Mouse (Mus musculus) testis, postnatal 10 days (tissue): ENCODE measurements around the gene Lrwd1.
"Not testable (repeated sequence)": the region's sequence is repeated elsewhere in the genome, so short reads cannot be mapped to it uniquely, and the experiment has no call there.

Experiments used
- DNase-seq: peaks from one replicate; pipeline ENCODE4 v3.0.0; 2021; ENCODE audit warnings: low spot score

Gene Lrwd1

DNA sequence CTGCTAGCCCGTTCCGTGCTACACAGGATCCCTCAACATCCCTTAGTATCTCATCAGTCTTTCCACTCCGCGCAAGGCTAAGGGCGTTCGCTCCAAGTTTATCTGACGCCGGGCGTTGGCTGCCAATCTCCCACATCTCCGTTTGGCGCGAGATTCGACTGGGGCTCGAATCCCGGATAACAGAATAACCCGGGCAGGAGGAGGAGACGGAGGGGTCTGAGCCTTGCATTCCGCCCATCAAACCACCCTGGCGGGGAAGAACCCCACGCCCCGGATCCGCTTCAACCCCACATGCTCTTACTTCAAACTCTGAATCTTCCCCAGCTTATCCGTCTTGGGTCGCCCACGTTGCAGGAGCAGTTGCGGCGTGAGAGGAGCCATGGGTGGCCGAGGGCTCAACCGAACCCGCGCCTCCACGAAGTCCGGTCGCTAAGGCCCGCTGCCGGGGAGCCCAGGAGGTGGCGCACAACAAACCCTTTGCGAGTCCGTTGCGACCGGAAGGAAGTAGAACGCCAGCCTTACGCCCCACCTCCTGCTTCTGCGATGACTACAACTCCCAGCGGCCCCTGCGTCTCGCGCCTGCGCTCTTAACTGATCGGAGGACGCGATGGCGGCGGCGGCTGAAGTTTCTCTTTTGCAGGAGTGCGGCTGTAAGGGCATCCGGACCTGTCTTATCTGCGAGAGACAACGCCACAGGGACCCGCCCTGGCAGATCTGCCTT is at the start of gene Lrwd1, which contains the start of gene Alkbh4:
Lrwd1 (minus strand) TSS at position 504 of the 721 bp plus-strand sequence.
Alkbh4 (plus strand) TSS at position 576 of the 721 bp plus-strand sequence.
- peak; percentile 97 for DNase-seq

DNA sequence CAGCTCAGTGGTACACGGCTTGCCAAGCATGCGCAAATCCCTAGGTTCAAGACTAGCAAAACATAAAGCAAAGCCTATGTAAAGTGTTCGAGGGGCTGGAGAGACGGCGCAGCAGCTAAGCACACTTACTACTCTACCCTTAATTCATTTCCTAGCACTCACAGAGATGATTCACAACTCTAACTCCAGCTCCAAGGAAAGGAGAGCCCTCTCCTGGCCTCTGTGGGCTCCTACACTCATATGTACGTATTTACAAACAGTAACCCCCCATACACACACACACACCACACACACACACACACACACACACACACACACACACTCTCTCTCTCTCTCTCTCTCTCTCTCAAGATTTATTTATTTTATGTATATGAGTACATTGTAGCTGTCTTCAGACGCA is 47.9 kb upstream of the Lrwd1 start:
- no peak for DNase-seq

DNA sequence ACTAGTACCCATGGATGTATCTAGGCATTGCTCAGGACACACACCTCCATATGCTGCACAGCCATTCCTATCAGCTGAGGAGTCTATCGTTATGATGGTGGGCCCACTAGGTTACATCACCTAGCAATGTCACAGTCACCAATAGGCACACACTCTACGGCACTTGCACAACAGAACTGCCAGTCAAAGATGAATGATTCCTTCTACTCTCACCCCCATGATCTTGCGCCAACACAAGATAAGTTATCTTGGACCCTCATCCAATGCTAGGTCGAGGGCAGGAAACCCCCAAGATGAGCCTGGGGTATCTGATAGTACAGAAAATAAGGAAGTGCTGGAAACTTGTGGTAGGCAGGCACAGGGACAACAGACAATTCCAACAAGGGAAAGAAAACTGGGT is 47.0 kb upstream of the Lrwd1 start:
- no peak for DNase-seq

DNA sequence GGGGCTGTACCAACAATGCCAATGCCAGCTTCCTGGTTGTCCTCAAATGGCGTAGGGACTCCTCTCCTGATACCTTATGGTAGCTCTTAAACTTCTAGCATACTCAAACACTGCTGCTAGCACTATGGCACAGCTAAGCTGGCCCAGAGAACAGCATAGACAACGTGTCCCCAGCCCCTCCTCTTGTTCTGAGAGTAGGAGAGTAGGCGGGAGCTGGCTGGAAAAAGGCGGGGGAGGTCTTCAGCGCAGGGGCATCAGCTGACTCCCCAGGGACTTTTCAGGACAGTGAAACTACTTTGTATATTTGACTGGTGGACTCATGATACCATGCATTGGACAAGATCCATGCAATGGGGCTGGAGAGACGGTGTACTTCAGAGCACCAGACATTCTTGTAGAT is 46.2 kb upstream of the Lrwd1 start:
- no peak for DNase-seq

DNA sequence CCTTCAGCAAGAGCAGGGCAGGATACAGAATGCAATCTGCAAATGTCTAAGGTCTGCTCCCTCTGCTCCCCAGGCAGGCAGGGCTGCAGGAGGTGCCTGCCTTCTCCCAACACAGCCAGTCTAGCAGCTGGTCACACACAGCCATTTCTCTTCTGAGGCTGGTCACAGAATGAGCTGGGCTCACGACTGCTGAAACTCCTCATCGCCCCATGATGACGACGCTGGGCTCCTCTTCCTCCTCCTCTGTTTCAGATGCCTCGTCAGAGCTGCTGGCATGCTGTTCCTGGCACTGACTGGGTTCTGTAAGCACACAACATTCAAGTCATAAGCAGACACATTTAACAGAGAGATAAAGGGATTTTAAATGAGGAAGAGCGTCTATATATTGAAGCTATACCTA is 45.3 kb upstream of the Lrwd1 start:
- DNase-seq = no peak

DNA sequence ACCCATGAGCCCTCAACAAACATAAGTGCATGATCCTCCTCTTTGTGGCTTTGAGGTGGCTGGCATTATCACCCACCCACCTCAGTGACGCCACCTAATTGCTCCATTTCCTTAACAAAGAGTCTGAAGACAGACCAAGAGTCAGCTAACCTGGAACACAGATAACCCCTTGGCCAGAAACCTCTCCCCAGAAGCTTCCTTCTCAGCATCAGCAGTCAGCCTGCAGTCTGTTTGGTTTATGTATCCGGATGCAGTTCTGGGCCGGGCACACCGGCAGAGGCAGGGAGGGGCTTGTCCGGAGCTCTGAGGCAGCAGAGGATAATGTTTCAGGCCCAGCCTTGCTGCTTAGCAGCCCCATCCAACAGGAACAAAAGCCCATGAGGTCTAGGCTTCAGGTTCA is 43.7 kb upstream of the Lrwd1 start:
- DNase-seq = no peak

DNA sequence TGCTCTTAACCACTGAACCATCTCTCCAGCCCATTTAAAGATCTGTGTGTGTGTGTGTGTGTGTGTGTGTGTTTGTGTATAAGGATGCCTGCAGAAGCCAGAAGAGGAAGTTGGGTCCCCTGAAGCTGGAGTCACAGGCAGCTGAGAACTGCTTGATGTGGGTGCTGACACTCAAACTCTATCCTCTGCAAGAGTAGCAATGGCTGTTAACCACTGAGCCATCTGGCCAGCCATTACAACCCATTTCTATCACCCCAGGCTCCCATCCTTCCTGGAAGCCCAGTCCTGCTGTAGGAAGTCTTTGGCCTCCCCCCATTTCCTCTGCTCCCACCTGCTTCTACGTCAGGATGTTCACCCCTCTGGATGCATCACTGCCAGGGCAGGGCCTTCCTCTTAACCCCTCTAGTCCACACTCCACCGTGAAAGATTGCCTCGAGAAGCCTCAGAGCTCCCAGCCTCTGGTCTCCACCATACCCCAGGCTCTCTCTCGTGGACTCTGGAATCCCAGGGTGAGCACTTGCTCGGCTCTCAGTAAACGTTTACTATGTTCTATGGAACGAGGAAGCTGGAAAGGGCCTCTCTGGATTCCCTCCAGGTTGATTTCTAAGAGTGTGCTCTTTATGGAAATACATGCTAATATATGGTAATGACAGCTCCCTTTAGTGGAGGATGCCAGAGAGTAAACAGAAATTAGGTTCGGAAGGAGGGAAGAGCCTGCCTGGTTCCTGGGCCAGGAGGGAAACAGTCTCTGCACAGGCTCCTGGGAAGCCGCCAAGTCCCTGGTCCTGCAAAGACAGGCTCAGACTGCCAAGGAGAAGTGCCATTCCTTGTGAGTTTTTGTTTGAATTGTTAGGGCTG is 38.0 kb upstream of the Lrwd1 start:
- DNase-seq = peak; percentile 65

DNA sequence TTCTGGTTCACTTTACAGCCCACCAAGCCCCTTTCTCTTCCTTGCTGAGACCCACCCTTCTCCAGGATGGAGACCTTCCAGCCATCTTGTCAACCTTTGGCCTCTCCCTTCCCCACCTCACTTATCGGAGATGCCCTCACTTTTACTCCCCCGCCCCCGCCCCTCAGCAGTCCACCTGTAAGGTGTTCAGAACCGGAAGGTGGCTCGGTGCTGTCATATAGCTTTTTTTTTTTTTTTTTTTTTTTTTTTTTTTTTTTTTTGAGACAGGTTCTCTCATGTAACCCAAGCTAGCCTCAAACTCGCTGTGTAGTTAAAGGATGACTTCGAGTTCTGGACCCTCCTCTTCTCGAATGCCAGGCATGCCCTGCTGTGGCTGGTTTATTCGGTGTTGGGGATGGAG is 37.1 kb upstream of the Lrwd1 start:
- no peak for DNase-seq

DNA sequence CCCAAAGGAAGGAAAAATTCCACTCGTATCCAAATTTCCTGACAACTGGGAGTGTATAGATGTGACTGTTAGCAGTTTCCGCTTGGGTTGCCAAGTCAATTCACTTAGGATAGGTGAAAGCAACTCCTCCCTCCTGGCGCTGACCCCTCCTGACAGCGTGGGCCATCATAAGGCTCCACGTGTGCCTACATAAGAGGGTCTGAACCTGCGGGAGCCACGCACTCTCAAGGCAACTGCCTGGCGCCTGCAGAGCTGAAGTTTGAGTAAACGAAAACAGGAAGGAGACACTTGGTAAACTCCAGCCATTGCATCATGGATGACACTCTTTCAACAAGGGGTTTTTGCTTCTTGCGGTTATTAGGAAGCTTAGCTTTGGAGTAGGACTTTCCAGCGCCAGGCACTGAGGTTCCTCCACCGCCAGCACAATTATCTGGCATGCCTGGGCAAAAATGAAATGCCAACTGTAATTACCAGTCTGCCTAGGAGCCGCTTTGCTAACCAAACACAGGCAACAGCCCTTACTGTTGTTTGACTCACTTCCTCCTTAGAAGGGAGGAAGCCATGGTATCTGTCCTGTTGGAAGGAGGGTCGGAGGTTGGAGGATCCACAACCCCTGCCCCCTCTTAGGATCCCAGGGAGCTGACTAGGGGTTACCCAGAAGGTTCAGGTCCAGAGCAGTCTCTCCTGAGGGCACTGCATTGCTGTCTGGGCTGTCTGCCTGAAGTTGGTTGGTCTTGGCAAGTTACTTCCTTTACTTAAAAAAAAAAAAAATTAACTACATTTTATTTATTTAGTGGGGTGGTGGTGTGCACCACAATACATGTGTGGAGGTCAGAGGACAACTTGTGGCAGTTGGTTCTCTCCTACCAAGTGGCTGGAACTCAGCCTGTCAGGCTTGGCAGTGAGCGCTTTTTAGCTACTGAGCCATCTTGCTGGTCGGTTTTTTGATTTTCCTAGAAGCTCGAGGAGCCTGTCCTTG is 35.8 kb upstream of the Lrwd1 start:
- DNase-seq = no peak

DNA sequence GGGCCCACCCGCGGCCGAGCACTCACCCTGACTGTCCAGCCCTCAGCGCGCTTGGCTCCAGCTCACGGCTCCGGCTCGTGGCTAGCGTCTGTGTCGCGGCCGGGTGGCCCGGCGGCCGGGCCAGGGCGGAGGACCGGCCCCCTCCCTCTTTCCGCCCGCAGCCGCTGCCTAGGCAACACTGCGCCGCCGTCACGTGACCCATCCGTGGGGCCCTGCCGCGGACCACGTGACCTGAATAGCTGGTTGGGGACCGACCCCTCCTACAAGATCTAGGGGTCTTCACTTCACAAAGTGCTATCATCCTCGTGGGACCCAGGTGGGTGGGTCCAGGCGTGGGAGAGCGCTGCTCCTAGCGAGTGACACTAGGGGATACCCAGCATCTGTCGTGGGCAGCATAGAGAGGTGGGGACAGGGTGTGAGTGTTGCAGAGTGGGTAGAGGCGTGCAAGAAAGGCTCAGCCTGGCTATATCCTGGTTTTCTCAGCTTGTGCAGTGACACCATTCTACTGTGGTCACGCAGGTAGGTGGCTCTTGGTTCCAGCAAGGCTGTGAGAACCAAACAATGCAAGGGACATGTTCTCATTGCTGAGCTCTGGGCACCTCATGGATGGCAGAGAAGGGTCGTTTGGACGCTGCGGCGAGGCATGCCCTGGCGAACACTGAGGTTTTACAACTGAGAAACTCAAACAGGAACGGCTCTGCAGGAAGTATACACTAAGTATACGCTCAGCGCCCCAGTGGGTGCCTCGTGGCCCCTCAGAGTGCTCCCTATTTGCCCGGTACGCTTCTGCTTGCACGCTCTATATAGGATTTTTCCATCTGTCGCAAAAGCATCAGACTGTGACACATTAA is 34.9 kb upstream of the Lrwd1 start, which contains the start of gene Orai2:
Orai2 (minus strand) TSS at position 202 of the 851 bp plus-strand sequence.
- DNase-seq = peak; percentile 87

DNA sequence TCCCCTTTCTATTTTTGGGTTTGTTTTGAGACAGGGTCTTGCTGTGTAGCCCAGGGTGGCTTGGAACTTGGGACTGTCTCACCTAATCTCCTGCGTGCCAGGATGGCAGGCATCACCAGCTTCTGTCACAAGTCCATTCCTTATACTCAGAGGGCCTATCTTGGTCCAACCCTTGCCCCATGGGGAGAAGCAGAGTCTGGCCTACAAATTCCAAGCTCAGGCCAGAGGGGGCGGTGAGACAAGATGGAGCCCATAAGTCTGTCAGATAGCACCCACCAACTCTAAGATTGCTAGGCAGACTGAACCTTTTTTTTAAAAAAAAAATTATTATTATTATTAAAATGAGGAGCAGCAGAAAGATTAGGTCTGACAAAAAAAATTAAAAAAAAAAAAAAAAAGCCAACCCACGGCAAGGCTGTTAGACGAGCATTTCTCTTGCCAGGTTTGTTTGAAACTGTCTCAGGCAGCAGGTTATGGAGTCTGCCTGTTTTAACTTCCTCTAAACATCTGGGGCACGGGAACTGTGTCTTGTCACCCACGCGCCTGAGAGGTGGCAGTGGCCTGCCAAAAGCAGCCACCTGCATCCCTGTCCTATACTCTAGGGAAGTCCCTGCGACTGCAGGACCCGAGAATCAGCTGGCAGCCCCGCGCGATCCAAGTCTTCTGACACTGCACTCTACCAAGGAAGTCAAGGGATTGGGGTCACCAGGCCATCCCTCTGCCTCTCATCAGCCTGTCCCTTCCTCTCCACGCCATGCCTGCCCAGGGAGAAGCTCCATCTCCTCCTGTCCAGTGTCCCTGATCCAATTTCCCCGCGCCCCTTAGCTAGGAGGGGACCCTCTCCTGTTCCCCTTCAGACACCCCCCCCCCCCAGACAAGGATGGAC is 34.0 kb upstream of the Lrwd1 start:
- no peak for DNase-seq

DNA sequence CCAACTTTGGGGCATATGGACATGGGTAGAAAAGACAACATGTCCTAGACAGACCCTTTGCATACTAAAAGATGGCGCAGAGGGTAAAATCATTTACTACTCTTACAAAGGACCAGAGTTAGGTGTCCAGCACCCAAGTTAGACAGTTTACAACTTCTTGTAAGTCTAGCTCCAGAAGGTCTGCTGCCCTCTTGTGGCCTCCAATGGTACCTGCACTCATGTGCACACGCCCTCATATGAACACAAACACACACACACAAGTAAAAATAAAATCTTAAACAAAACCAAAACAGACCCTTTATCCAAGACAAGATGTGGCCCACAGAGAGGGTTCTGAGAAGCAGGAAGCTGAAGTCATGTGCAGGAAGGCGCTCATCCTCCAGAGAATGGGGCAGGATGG is 32.2 kb upstream of the Lrwd1 start:
- no peak for DNase-seq

DNA sequence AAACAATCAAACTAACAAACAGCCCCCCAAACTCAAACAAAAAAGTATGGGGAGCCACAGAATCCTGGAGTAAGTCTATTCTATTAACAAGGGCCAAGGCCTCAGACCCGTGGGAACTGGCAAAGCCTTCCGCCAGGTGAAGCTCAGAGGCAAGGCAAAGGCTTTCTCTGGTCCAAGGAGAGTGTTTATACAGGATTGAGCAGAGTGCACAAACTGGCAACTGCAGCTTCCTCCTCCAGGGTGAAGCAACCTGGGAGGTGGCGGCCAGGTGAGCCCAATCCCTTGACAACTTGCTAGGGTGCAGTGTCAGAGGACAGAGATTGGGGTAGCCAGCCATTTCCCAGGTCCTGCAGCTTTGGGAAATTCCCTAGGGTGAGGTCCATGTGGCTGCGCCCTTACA is 31.4 kb upstream of the Lrwd1 start:
- no peak for DNase-seq

DNA sequence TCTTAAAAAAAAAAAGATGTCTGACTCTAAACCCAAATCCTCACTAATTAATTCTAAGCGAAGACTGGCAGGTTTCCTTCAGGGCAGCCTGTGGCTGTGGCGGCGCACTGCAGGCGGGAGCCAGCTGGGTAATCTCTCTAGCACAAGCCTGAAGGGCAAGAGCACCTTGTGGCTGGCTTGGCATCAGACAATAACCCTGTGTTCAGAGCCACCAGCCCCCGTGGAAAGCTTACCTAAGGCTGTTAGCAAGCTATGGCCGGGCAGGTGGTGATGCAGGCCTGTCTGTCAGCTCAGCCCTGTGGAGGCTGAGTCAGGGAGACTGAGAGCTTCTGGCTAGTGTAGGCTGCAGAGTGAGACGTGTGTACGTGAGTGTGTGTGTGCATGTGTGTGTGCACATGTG is 29.4 kb upstream of the Lrwd1 start:
- DNase-seq = no peak

DNA sequence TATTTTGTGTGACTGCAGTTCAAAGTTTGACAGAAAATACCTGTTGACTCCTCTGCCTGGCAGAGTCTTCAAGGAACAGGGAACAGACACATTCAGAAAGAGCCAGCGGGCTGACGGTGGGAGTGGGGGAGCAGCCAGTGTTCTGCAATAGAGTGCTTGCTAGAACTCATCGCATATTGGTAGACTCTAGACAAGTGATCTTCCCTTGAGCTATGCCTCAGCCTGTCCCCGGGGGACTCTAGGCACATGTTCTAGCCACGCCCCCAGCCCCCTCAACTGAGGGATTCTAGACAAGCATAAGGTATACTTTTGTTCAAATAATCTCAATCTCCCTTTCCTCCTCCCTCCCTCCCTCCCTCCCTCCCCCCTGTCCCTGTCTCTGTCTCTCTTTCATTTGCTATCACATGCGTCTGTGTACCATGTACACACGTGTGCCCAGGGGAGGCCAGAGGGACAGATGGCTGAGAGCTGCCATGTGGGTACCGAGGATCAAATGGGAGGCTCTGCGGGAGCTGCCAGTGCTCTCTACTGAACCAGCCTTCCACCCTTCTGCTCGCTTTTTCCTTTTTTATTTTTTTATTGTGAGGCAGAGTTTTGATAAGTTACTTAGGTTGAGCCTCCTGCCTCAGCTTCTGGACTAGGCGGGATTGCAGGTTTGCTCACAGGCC is 28.1 kb upstream of the Lrwd1 start:
- no peak for DNase-seq

DNA sequence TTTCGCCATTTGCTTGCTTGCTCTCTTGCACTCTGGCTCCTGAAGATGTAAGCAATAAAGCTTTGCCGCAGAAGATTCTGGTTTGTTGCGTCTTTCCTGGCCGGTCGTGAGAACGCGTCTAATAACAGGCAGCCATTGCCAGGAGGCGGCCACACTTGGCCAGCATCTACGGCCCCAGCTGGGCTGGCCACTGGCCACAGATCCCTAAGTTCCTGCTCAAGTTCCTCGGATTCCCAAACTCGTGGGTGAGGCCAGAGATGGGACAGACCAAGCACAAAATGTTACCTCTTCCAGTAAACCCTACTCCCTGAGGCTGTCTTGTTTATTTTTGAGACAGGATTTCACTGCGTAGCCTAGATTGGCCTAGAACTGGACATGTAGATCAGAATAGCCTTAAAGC is 24.2 kb upstream of the Lrwd1 start:
- DNase-seq = peak; percentile 70

DNA sequence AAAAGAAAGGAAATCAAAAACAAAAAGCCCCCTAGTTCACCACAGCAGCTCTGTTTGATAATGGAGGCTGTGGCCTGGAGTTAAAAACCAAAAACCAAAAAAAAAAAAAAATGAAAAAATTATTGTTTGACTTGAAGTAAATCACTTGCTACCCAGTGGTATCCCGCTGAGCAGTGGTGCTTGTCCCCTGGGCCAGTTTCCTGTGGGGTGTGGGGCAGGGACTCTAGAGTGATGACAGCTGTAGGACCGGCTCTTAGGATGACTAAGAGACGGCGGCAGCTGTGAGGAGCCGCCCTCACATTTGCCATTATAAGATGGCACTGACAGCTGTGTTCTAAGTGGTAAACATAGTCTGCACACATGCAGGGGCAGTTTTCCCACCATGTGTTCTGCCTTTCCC is 19.5 kb upstream of the Lrwd1 start:
- DNase-seq = no peak

DNA sequence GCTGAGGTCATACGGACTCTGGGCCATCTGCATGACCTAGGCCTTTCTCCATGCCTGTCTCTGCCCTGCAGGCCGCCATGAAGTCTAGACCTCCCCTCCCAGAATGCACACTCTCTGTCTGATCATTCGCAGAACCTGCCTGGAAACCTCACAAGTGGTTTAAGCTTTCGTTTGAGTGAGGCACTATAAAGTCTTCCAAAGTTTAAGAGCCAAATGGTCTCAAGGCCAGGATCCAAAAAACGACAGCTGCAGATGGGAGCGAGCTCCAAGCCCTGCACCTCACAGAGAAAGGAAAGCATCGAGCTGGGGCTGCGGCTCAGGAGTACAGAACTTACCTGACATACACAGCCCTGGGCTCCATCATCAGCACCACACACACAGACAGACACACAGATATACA is 16.5 kb upstream of the Lrwd1 start:
- no peak for DNase-seq

DNA sequence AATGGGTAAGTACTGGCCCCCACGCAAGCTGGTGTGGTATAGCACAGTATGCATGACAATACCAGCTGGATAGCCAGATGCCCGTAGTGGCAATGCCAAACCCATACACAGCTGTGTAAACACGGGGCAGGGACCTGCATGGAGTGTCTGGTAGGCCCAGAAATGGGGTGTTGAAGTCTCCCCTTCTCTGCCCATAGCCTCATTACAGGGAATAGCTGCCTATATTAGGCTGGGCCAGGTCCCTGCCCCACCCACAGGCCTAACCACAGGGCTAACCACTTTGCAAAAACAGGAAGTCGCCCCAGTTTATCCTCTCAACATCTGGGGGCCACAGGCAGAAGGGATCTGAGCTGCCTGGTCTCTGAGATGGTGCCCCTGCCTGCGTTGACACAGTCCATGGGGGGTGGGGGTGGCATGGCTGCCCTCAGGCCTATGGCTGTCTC is 13.3 kb upstream of the Lrwd1 start:
- not testable (repeated sequence) for DNase-seq

DNA sequence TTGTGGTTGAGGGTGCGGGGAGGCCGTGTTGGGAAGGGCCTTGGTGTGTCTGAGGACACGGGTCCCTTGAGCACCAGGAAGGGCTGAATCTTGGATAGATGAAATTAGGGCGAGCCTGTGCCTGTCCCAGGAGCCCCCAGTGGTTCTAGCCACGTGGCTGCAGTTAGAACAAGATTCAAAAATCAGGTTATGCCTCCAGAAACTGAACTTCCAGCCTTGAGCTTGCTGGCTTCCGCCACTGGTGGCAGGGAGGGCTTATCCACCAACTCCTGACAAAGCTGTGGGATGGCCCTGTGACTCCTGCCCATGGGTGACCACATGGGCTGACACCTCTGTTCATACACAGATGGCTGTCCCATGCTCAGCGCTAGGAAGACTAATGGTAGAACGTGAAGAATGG is 11.8 kb upstream of the Lrwd1 start:
- no peak for DNase-seq
